Mouse (Mus musculus) urinary bladder, postnatal 4 days (tissue): ENCODE data around the gene Bdnf.

ENCODE experiments used
- DNase-seq, 2 experiments: peaks; one replicate each; pipeline ENCODE4 v3.0.0; 2021 to 2022; ENCODE audit warnings: low spot score in 2 of 2

Gene Bdnf

DNA sequence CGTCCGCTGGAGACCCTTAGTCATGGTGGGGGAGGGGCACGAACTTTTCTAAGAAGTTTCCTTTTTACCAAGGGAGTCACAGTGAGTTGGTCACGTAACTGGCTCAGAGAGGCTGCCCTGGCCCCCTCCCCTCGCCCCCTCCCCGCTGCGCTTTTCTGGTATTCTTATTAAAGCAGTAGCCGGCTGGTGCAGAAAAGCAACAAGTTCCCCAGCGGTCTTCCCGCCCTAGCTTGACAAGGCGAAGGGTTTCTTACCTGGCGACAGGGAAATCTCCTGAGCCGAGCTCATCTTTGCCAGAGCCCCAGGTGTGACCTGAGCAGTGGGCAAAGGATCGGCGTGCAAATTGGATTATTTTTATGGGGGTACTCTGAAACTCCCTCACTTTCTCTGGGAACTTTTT lies at the start of gene Bdnf:
Gene Bdnf, plus strand, starts transcription at position 169 of the 400 bp plus-strand sequence.
- no peak for DNase-seq

- DNase-seq, result no peak
Observed at GRCm38 (mm10) chr2:109626864-109627263, 47.6 kb upstream of the Bdnf start.

GRCm38 (mm10) chr2:109673509-109674455 lies 718 bp upstream of the Bdnf start:
- DNase-seq, result no peak

DNA sequence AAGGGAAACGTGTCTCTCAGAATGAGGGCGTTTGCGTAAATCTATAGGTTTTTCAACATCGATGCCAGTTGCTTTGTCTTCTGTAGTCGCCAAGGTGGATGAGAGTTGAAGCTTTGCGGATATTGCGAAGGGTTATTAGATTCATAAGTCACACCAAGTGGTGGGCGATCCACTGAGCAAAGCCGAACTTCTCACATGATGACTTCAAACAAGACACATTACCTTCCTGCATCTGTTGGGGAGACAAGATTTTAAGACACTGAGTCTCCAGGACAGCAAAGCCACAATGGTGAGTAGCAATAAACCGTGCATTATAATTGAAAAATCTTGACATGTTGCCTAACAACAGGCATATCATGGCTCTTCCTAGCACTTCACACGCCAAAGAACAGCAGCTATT lies 551 bp downstream of the Bdnf start:
- no peak for DNase-seq

DNA sequence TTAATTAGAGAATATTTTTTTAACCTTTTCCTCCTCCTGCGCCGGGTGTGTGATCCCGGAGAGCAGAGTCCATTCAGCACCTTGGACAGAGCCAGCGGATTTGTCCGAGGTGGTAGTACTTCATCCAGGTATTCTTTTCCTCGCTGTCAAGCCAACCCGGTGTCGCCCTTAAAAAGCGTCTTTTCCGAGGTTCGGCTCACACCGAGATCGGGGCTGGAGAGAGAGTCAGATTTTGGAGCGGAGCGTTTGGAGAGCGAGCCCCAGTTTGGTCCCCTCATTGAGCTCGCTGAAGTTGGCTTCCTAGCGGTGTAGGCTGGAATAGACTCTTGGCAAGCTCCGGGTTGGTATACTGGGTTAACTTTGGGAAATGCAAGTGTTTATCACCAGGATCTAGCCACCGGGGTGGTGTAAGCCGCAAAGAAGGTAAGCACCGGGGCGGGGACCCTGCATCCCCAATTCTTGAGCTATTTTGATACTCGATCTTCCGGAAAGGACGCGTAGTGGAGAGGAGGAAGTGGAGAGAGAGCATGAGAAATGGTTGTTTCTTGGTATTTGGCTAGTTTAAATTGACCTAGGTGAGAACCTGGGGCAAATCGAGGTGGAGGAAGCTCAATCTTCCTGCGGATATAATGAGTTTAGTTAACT lies 1.6 kb downstream of the Bdnf start:
- peak; percentile 21 to 70 for DNase-seq

DNA sequence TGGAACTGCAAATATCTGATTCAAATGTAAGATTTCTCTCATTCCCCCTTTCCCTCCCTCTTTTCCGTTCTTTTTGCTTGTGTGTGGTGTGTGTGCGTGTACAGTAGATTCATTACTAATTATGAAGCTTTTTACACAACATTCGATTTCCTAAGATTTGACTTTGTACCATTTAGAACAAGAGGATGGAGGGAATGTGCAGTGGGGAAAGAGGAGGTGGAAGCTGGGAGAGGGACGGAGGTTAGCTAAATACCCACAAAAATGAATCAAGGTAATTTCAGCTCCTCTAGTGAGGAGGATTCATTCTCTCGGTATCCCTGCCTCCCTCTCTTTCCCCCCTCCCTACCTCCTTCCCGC lies 2.1 kb downstream of the Bdnf start:
- DNase-seq, result no peak

DNA sequence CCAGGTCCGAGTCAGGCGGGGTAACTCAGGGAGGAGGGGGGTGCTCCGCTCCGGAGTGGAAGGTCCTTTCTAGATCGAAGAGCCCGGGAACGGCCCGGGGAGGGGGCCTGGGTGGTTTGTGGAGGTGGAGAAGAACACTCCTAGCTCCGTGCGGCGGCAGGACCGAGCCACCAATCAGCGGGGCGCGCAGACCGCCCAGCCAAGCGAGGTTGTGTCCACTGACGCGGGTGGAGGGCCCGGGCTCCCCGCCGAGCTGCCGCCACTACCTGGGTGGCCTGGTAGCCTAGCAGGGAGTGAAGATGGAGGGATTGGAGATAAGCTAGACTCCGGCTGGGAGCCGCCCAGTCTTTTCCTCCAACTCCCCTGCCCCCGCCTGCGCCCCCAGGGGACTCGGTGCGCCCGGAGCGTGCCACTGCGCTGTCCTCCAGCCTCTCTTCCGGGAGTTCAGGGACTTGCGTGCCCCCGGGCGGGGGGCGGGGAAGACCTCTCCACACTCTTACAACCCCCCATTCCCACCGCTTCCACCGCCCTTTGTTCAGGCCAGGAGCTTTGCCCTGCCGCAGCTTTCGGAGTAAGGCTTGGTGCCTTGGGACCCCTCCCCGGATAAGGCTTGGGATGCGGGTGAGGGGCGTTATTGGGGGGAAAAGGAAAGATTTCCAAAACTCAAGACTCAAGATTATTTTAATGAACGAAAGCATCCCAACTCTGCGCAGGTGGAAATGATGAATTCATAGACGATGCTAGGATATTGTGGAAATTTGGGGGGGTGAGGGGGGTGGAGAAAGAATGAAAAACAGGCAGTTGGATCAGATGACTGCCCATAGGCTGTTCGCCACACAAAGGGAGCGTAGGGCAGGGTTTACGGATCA lies 3.0 kb downstream of the Bdnf start:
- no peak for DNase-seq

DNA sequence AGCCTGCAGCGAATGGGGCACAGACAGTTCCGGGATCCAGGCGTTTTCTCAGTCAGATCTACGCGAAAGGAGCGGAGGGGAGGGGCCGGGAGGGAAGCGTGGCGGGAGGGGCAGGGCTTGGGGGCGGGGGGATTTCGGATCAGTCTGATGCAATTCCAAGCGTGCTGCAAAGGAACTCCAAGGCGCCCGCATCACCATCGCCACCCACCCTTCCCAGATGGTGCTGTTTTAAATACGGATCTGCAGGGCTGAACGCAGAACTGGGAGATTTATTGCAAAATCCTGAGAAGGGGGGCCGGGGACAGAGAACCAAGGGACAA lies 3.5 kb downstream of the Bdnf start:
- DNase-seq, result no peak

DNA sequence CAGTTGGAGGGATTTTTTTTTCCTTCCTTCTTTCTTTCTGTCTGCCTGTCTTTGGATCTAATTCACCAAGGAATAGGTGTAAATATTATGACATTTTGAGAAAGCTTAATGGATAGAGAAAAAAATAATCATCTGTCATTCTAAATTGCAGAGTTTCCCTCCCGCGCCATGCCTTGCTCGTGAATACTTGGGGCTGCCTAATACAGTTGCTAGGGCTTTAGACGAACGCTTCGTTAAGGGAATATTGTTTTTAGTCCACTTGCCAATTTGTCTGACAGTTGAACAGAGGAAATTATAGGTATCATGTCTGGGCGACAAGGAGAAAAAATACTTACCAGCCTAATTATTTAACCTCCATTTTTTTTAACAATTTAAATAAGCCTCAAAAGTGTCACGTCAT lies 4.0 kb downstream of the Bdnf start:
- DNase-seq, result no peak

- no peak for DNase-seq
Observed at GRCm38 (mm10) chr2:109679446-109679845, 4.9 kb downstream of the Bdnf start.

GRCm38 (mm10) chr2:109681071-109681470 lies 6.6 kb downstream of the Bdnf start:
- no peak for DNase-seq

- no peak for DNase-seq
Observed at GRCm38 (mm10) chr2:109688661-109689060, 14.2 kb downstream of the Bdnf start.

DNA sequence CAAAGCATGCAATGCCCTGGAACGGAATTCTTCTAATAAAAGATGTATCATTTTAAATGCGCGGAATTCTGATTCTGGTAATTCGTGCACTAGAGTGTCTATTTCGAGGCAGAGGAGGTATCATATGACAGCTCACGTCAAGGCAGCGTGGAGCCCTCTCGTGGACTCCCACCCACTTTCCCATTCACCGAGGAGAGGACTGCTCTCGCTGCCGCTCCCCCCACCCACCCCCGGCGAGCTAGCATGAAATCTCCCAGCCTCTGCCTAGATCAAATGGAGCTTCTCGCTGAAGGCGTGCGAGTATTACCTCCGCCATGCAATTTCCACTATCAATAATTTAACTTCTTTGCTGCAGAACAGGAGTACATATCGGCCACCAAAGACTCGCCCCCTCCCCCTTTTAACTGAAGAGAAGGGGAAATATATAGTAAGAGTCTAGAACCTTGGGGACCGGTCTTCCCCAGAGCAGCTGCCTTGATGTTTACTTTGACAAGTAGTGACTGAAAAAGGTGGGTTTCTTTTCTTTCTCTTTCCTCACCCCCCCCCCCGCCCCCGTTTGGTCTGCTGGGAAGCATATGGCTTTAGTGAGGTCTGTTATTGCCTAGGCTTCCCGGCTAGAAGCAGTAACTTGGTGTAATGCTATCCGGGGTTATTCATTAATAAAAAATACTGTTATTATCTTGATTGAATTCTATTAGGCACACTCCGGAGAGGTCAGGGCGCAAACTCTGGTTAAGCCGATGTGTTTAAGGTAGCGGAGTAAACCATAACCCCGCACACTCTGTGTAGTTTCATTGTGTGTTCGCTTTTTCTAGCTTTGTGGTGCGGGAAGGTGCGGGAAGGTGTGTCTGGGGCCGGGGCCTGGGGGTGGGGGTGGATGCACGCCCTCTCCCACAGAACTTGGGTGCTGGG lies 18.0 kb downstream of the Bdnf start:
- no peak for DNase-seq

DNA sequence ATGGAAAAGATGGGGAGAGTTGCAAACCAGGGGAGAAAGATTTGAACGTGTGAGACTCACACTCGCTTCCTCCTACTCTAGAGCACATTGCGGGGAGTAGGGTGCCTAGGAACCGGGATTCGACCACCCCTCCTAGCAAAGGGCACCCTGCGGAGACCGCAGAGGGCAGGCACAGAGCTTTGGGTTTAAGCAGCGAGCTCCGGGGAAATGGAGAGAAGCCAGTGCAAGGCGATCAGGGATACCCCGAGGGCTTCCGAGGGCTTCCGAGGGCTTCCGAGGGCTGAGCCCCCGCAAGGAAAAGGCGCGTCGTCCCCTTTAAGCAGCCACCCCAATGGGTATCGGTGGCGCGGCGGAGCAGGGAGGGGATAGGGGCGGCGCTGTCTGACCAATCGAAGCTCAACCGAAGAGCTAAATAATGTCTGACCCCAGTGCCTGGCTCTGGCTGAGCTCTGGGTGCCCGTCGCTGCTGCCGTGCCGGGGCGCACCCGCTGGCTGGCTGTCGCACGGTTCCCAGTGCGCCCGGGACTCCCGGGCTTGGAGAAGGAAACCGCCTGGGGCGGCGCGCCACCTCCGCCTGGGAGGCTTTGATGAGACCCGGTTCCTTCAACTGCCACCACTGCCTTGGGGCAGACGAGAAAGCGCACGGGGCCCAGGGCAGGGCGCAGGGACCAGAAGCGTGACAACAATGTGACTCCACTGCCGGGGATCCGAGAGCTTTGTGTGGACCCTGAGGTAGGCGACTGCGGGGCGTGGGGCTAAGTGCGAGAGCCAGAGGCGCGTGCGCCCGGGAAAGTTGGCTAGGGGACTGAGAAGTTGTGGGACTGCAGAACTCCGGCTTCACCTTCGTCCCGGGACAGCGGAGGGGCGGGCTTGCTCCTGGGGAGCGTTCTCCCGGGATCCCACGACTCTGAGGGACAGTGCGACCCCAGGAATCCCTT lies 18.9 kb downstream of the Bdnf start:
- DNase-seq, result peak; percentile 29 to 63

- no peak for DNase-seq
Observed at GRCm38 (mm10) chr2:109694116-109694837, 19.8 kb downstream of the Bdnf start.

GRCm38 (mm10) chr2:109694838-109695225 lies 20.3 kb downstream of the Bdnf start:
- DNase-seq, result peak; percentile 65 to 69

- DNase-seq, result no peak
Observed at GRCm38 (mm10) chr2:109697151-109697550, 22.7 kb downstream of the Bdnf start.

DNA sequence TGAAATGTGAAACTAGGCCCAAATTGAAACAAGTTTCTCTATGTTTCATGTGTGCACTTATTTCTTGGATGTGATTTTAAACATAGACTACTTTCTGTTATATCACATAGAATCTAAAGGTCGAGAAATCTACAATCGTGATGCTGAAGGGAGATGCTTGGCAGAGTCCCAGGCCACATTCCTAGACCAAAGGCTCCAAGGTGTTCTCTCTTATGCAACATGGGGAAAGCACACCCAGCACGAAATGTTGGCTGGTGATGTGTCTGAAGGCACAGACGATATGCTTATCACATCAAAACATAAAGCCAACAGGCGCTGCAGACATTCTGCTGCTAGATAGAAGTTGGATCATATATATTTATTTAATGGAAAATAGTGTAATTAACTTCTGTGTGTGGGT lies 25.8 kb downstream of the Bdnf start:
- DNase-seq, result no peak

- DNase-seq, result no peak
Observed at GRCm38 (mm10) chr2:109703588-109703987, 29.1 kb downstream of the Bdnf start.

DNA sequence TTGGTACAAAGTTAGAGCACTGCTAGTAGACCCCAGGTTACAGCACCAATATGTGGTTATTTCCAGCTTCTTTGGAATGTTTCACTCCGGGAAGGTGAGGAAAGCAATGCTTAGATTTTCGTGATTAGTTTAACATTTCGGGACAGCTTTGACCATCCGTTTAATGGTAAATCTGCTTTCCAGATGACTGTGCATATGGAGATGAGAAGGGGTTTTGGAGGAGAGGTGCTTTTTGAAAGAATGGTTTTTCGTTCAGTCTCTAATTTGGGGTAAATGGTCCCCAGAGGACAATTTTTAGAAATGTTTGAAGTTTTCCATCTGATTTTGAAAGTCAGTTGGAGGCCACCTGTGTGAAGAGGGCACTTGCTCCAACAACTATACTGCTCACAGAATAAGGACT lies 29.6 kb downstream of the Bdnf start:
- no peak for DNase-seq
